Mouse (Mus musculus) right cerebral cortex, postnatal 25 days (tissue): ENCODE data around the gene Slc9a8.

Experiments
- DNase-seq: peaks from one replicate; pipeline ENCODE4 v3.0.0; 2022

The Slc9a8 gene

DNA sequence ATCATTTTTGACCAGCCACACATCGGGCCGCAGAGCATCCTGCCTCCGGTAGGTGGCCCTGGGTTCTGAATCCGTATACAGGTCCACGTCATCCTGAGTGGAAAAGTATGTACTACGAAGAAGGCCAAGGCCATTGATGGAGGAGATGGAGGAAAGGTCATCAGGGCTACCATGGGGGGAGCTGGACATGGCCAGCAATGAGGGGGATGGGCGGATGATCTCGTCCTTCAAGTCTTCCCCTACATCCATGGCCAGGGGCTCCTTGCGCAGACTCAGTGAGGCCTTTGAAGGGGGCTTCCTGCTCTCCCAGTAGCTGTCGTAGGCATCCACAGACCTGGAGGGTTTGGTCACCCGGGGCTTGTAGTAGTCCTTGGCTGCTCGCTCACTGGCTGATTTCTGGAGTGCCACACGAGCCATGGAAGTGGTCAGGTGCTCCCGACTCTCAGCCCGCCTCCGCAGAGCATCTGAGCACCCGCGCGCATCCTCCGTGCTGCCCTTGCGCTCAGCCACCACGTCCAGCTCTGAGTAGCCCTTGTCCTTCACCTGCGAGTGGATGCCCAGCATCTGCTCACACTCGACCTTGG lies 62.4 kb downstream of the Slc9a8 start:
- DNase-seq: no peak

DNA sequence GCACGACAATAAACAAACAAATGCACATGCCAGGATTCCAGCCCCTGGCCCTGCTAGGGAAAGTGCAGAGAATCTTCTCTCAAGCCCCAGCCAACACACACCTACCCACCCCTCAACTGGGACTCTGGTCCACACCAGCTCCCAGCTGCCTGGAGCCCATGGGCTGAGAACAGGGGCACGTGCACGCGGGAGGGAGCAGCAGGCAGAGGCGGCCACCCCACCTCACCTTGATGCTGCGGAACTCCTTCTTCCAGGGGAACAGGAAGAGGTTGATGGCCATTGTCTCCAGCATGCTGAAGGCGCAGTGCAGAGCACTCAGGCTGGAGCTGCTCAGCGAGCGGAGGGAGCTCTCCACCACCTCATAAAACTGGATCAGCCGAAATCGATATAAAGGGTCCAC lies 63.4 kb downstream of the Slc9a8 start:
- DNase-seq: no peak

DNA sequence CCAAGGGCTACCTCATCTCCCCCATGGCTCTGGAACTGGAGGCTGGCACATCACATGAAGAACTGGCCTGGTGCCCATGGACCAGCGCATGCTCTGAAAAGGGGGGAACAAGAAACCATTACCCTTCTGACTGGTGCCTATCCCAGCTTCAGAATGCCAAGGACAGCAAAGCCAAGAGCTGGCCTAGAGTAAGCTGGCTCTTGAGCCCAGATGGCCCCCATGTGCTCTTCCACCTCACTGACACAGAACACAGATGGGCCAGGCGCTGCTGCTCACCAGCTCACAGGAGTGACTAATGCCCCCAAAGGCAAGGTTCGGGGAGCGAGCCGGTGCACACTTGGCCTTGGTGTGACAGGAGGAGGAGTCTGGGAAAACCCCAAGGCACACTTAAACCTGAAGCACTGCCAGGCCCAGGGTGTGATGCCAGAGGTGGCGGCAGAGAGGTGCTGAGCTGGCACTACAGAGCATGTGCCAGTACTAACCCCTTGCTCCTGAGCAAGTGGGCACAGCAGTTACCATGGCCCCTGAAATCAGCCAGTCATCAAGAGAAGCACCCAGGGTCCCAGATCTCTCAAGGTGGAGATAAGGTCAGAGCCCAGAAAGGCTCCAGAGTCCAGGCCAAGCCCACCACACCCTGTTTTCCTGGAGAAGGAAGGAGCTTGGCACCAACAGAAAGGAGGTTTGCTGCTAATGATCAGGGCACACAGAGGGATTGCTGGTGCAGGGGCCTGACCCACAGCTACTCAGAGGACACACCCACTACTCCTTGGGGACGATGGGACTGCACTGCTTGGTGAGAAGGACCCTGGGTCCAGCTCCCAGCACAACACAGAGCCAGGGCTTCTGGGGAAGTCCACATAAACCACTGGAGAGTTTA lies 64.2 kb downstream of the Slc9a8 start:
- DNase-seq: no peak

DNA sequence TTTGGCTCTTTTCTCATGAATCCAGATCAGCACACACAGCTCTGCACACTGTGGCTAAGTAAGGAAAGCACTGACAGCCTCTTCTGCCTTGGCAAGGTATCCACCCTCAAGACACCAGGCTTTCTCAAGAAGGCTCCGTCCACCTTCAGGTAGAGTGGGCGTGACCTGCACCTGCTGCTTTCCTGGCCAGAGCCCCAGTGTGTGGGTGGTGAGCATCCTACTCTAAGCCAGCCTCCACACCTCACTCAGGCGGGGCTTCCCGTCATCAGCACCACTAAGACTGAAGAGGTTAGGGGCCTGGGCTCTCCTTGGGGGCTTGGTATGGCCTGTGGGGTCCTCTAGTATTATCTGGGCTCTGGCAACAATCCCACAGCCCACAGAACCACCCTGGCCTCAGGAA lies 65.1 kb downstream of the Slc9a8 start:
- no peak for DNase-seq

DNA sequence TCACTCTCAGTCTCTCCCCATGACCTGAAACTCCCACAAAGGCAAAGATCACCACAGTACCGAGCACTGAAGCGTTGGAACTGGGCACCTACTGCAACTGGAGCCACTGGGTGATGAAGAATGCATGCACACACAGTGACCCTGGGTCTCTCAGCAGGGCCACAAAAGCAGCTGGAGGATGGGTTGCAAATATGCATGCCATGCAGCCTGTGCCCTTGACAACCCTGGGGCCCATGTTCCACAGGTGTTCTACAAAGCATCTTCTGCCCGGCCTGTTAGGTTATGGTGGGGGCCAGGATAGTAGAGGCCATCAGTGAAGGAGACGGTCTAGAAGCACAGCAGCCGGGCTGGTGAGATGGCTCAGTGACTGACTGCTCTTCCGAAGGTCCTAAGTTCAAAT lies 66.0 kb downstream of the Slc9a8 start:
- DNase-seq: no peak

DNA sequence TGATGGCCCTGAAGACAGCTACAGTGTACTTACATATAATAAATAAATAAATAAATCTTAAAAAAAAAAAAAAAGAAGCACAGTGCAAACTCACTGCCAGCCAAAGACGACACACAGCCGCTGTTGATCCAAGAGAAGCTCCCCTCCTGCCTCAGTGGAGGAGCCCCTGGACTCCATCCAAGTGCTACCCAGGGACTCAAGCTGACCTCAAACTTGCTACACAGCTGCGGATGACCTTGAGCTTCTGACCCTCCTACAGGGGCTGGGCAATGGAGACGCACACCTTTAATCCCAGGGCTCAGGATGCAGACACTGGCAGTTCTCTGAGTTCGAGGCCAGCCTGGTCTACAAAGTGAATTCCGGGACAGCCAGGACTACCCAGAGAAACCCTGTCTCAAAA lies 66.5 kb downstream of the Slc9a8 start:
- no peak for DNase-seq

DNA sequence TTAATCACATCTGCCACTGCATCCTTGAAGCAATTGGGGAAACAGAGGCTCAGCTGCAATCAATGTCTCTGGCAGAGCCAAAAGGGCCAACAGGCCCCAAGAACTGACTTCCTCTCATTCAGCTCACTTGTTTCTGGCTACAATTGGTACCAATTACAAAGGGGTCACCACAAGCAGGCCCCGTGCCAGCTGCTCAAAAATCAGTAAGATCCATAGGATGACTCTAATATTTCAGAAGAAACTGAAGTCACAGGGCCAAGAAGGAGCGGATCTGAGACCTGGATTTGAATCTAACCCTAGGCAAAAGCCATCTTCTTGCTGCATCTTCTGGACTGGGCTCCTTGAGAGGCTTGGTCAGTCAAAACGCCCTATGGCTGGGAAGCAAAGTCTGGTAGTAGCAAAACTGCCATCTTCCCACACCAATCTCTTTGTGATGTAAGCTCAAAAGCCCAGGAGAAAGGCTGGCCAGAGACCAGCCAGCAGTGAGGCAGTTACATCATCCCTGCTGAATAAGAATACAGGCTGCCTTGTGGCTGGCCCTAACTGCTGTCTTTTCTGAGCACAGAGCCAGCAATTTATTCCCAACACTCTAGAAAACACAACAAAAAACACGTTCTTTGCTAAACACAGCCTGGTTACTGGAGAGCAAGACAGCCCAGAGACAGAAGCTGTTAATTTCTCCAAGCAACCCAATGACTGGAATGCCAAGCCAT lies 69.5 kb downstream of the Slc9a8 start:
- DNase-seq: peak; percentile 63

DNA sequence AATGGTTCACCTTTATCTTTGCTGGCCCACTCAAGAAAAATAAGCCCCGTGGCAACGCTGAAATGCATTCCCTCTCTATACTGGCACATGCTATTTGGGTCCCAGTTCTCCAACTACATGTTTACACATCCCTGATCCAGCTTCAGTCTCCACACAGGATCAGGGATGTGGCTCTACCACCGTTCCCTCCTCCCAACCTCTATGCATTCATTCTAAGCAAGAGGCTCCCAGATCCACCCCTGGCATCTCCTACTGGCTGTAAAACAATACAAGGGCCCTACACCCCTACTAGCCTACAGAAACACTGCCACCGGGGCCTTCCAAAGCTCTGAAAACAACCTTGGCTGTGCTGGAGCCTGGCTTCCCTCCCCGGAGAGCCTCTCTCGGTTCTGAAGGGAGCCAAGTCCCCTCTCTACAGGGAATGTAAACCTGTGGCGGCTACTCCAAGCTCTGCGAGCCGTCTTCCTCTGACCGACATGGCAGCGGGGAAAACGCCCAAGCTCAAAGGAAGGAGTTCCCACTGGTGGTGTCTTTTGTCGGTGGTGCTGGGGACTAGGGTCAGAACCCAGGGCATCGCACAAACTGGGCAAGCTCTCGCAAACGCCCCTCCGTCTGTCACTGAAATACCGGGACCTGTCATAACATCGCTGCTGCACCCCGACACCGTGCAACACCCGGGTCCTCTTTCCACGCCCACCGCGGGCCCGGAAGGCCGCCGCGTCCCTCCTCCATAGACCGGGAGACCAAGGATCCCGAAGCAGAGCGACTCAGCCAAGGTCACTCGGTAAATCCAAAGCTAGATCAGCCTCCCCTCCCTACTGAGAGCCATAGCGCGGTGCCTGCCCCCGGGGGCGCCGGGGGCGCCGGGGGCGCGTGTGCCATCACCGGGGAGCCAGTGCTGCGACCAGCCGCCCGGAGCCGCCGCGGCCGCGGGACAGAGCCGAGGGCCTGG lies 70.5 kb downstream of the Slc9a8 start, which contains the start of gene Rnf114:
Gene Rnf114 (plus strand): TSS at position 889 of the 952 bp plus-strand sequence.
- no peak for DNase-seq

DNA sequence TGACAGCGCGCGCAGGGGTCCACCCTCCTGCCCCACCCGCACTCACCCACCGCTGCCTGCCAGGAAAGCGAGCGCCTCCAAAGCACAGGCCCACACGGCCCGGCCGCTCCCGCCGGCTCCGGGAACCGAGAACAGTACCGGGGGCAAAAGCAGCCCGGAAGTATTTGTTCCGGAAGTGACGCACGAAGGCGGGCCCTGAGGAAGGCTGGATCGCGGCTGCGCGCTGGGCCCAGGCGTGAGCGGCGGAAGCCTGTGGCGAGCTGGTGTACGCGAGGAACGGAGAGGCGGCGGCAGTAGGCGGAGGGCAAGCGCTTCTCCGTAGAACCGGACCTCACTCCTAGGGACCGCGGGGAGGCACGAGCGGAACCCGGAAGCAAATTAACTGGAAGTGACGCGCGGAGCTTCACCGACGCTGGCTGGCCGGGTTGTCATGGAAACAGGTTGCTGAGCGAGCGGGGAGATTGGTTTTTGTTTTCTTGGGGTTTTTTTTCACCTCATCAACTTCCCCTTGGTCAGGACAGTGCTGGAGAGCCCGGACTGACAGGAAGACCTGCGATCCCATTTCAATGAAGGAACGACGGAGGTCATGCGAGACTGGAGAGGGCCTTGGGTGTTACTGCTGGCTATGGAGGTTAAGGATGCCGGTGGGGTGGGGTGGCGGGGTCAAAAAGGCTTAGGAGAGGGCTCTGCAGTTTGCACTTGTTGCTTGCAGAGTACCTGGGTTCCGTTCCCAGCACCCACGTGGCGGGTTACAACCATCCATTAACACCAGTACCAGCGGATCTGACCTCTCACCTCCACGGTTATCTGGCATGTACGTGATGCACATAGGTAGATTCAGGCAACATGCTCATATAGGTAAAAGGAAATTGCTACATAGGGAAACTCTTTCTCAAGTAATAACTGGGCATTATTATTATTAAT lies 71.5 kb downstream of the Slc9a8 start, which contains the start of gene Spata2:
Gene Spata2 (minus strand): TSS at position 175 of the 924 bp plus-strand sequence.
- DNase-seq: peak; percentile 95

DNA sequence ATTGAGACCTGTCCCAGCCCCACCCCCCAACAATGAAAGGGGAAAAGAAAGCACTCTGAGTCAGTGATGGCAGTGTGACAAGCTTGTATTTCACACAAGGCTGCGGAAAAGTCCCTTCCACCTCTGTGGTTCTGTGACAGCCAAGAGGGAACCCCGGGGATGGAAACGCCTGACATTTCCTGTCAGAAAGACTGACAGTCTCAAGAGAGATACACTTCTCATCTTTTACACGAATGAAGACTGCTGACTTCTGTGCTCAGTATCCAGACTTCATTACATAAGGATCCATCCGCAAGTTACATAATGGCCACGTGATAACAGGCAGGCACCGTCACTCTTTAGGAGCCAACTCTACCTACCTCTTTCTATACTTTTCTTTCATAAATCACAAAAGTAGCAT lies 74.9 kb downstream of the Slc9a8 start:
- no peak for DNase-seq

DNA sequence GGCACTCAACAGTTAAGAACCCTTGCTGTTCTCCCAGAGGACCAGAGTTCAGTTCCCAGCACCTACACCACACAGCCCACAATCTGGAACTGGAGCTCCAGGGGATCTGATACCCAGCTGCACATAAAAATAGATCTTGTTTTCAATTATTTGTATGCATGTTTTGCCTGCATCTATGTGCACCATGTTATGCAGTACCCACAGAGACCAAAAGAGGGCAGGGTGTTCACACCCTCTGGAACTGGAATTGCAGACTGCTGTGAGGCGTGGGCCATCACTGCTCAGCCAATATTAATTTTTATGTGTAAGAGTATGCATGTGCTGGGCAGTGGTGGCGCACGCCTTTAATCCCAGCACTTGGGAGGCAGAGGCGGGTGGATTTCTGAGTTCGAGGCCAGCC lies 75.8 kb downstream of the Slc9a8 start:
- DNase-seq: no peak

DNA sequence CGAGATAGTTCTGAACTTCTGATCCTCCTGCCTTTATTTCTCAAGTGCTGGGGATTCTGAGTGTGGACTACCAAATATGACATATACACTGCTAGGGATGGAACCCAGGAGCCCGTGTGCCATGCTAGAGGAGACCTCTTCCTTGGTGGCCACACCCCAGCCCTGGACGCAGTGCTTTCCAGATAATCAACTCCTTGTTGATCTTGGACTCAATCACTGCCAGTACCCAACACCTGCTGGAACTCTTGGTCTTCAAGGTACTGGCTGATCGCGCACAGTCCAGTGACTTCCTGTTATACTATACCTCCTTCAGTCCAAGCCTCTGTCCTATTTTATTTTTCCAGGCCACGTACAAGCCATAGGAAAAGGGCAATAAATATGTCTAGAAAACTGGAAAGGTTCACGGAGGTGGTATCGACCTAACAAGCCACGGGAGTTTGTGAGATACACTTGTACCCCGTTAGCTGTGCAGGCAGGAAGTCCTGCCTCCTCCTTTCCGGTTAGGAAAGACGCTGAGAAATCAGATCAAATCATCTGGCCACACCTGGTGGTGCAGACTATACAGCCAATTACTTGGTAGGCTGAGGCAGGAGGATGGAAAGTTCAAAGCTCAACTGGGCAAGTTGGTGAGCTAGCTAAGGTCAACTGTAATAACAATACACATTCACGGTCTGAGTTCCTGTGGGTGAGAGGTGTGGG lies 81.2 kb downstream of the Slc9a8 start:
- no peak for DNase-seq

DNA sequence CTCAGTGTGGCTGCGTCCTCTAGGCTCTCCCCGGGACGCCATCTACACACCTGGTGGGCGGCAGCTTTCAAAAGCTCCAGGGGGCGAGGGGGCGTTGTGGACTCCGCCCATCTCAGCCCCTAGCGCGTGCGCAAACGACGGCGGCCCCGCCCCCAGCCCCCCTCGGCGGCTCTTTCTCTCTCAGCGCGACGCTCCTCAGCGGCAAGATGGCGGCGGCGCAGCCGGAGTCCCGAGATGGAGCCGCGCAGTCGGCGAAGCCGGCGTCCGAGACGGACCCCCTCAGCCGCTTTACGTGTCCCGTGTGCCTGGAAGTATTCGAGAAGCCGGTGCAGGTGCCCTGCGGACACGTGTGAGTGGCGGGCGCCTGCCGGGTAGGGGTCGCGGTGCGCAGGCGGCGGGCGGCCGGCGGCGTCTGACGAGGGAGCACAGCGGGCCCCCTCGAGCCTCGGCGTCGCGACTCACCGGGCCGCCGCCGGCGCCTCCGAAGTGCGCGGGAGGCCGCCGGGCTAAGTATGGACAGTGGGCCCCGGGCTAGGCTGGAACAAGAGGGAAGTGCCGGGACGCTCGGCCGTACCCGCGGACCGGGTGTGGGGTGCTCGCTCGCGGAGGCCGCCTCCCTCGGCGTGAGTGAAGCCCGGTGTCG lies 81.9 kb downstream of the Slc9a8 start:
- DNase-seq: peak; percentile 87

DNA sequence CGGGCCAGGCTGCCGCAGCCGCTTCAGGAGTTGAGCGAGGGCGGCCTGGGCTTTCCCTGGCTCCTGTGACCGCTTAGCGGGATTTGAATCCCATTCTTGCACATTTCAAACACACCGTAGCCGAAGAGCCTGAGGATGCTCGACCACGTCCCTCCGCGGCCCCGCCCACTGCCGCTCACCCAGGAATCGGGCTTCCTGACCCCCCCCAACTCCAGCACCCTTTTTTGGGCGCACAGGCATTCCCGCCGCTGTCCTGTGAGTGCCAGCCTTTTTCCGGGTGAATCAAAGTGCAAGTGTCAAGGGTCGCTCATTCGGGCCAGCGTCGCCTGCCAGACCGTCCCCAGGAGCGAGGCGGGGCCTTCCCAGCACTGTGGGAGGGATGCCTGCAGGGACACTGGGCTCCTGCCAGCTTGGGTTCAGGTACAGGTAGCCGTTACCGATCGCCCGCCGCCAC lies 82.4 kb downstream of the Slc9a8 start:
- peak; percentile 51 for DNase-seq

DNA sequence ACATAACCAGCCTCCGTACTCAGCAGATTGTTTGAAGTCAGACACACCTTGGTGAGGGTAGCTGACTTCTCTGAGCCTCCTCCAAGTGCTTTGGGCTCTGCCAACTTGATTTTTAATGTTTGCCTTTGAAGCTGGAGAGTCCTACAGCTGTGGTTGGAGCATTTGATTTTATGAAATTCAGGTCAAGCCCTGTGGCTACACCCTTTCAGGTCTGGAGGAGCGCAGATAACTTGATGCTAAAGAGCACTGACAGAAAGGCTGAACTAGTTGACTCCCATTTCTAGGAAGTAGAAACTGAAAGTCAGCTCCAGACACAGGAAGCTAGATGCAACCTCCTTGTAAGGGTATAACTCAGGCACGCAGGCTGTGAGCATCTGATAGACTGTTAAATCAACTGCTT lies 83.6 kb downstream of the Slc9a8 start:
- no peak for DNase-seq

DNA sequence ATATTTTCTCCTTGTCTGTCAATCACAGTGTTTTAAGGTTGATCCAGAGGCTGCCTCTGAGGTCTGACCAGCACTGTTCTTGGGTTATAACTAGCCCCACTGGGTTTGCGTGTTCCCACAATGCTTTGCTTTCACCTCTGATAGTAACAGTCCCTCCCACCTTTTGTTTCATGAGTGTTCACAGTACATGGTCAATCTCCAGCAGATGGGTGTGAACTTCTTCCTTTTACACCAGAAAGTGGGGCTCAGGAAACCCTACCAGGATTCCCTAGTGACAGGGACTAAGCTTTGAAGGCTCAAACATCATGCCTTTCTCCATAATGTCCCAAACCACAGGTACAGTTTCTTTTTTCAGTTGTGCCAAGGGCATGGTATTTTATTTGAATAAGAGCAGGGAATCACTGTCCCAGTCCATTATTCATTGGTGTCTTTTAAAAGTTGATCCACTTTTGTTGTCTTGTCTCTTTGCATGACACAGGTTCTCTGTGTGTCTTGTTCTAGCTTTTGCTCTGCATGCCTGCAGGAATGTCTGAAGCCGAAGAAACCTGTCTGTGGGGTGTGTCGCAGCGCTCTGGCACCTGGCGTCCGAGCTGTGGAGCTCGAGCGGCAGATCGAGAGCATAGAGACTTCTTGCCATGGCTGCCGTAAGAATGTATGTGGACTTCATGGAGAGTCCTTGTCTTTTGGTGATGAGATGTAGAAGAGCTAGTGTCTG lies 85.2 kb downstream of the Slc9a8 start:
- no peak for DNase-seq

DNA sequence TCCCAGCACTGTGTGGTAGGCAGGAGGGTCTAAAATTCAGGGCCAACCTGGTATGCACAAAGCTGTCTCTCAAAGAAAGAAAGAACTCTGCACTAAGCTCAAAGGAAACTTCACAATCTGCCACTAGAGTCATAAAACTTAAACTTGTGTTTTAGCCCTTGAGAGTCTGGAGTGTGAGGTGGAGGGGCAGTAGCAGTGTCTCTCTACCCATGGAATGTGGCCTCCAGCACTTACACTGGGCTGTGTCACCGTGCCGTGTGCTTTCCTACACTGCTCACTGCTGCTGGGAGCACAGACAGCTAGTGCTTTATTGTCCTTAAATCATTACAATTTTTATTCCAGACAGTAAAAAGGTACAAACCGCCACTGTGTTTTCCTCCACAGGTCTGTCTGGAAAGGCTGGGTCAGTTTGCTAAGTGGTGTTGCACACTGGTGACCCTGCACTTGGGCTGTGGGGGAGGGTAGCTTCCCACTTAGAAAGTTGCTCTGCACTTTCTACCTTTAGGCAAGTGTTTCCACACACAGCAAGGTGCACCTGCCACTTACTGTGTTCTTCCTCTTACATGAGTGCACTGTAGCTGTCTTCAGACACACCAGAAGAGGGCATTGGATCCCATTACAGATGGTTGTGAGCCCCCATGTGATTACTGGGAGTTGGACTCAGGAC lies 86.3 kb downstream of the Slc9a8 start:
- no peak for DNase-seq

DNA sequence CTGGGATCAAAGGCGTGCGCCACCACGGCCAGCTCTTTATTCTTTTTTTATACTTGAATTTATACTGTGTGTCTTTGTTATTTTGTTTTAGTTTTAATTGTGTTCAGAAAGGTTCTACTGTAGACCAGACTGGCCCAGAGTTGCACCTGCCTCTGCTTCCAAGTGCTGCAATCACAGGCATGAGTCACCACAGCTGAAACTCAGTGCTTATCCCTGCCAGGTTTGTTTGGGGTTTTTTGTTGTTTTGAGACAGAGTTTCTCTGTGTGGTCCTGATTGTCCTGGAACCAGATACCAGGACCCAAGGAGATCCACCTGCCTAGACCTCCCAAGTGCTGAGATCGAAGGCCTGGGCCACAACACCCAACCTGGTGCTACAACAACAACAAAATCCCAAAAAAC lies 87.1 kb downstream of the Slc9a8 start:
- no peak for DNase-seq

DNA sequence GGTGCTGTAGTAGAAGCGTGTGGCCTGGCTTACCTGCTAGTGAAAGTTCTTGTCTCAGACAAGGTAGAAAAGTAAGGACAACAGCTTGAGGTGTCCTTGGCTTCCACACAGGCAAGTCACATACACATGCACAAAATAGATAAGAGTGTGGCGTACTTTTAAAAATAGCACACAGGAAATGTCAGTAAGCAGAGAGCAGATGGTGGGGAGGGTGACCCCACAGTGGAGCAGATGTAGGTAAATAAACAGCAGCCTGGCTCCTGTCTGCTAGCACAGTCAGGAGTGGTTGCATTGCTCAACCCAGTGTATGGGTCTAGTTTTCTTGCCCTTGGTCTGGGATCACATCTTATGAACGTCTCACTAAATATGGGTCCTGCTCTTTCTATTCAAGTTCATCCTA lies 89.0 kb downstream of the Slc9a8 start:
- no peak for DNase-seq
